Mouse (Mus musculus) gastrocnemius, postnatal 25 days (tissue): ENCODE results near the gene Rab13. TPM values are rescaled to one million over a fixed set of nuclear protein-coding genes. Genes with fewer than 3 reads are reported as not detected.
A peak's percentile ranks its signal among the peaks of the same experiment; 100 is the strongest.

Source experiments
- DNase-seq: peaks from one replicate; pipeline ENCODE4 v3.0.0; 2022
- long read RNA-seq, 2 experiments: library from polyadenylated mRNA; stranded (forward); transcript quantifications; one replicate each; pipeline ENCODE4 v2.0.0; 2021
- total RNA-seq, 2 experiments: library from RNA; stranded (reverse); gene quantifications; 1 replicate in 1 of 2; 2 replicates in 1 of 2; pipeline ENCODE4 v1.2.3; 2021

Rab13 gene
- 1 to 10 TPM; 7.1 to 8.8 TPM for total RNA-seq
- long read RNA-seq, experiment 1, partial matches to known transcripts = 10 of 14 reads
- long read RNA-seq, experiment 1, other reads (novel, unspliced or antisense) = 0 of 14 reads
- long read RNA-seq, experiment 2, transcript Rab13-201 (8 exons, 1,107 nt) = major isoform, 5 of 11 reads
- long read RNA-seq, experiment 2, partial matches to known transcripts = 5 of 11 reads
- long read RNA-seq, experiment 2, other reads (novel, unspliced or antisense) = 1 of 11 reads

DNA sequence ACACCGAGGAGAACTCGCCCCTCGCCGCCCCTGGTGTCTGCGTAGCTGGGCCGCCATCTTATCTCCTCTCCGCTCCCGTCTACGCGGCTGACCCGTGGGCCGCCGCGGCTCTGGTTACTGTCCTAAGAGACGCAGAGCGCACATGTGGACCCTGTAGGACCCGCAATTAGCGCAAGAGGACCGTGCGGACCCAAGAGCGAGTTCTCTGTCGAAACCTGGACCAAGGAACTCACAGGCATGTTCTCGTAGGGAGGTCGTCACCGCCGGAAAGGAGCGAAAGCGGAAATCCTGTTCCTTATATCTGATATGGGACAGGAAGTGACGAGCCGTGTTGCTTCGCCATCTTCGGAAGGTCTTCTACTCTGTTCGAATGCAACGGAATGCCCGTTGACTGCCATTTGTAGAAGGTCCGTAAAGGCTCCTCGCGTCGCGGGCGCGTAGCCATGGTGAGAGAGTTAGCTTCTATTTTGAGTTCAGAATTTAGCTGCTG, at the start of gene Rab13, which contains the start of gene Rps27:
Gene Rab13 (plus strand): TSS at position 319 of the 490 bp plus-strand sequence.
Gene Rps27 (minus strand): TSS at position 275 of the 490 bp plus-strand sequence.
- DNase-seq = peak; percentile 85

DNA sequence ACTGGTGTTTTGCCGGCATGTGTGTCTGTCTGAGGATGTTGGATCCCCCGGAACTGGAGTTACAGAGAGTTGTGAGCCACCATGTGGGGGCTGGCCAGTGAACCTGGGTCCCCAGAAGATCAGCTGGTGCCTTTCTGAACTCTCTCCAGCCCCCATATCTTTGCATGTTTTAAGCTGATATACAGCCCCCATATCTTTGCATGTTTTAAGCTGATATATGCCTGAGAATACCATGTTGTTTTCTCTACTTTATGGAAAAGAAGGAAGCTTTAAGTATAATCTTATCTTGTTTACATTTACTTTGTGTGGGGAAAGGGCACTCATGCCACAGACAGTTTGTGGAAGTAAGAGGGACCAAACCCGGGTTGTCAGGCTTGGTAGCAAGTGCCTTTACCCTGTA, 33.9 kb upstream of the Rab13 start:
- DNase-seq = no peak

DNA sequence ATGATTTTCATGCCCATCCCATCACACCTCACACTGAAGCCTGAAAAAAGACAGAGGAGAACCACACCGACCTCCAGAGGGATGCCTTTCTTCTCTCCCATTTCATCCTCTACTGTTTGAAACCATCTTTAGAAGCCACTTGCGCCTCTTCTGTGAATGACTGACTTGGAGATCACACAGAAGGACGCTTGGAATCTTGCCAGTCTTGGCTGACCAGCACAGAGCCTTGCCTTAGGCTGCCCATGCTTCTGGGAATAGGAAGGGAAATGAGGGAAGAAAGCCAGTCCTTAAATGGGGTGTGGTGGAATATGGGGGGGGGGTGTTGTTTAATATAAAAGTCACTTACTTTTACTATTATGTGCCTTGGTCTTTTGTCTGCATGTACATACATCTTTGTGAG, 29.9 kb upstream of the Rab13 start:
- no peak for DNase-seq

DNA sequence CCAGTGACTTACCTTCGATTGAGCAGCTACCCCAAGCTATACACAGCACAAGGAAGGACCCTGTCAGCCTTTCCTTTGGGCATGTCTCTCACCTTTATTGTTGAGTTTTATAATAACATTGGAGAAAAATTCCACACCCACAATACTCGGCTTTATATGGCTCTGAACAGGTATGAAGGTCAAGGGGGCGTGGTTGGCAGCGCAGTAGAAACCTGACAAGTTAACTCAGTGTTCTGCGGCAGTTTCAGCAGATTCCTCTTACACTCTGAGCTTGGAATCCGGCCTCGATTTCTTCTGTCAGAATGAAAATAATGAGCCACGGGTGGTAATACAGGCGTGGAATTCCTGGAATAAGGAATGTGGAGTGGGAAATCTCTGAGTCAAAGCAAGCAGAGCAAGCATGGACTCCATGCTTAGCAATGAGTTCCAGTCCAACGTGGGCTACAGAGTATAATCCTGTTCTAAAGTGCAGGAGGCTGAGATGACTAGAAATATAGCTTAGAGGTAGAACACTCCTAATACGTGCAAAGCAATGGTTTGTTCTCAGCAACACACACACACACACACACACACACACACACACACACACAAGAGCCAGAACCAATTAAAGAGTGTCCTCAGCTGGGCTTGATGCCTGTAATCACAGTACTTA, 22.5 kb upstream of the Rab13 start:
- DNase-seq = no peak

DNA sequence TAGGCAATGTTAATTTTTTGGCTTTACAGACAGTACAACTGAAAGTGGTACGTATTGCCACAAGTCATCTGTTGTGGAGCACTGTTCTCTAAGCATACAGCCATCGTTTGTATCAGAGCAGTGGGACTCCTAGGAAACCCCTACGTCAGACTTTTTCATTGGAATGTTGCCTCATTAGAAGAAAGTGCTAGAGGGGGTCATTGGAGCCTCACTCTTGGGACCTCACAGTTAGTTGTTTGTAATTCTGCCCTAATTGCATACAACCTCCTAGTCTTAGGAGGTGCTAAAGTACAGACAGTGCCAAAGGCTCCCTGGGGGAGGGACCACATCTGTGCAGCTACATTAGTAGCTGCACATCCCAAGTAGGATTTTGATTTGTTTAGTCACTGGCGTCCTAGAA, 18.7 kb upstream of the Rab13 start:
- DNase-seq = no peak

DNA sequence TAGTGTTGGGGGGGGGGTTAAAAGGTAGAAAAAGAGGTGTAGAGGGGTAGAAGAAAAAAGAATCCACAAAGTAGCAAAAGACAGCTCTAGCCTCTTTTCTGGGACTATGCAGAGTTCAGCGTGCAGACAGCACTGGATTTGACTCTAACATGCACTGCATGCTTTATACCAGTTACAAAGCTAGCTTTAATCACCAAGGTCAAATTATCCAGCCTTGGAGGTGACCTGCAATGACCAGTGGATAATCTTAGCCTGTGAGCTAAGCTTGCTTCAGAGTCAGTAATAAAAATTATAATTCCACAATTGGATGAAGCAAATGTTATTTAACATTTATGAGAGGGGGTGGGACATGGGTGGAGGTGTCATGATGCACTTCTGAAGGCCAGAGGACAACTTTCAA, 17.9 kb upstream of the Rab13 start:
- no peak for DNase-seq

DNA sequence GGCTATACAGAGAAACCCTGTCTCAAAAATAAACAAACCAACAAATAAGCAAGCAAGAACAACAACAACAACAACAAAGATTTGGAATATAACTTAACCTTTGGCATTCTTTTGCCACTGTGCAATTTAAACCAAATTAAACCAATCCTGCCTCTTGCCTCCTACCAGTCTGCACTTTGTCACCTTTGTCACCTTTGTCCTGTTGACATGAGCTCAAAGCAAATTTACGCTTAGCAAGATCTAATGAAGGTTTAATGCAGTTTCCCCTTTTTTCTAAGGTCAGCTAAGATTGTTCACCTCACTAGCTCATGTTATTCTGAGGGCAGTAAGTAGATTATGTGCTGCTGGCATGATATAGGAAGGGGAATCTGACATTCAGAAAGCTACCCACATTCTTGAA, 15.9 kb upstream of the Rab13 start:
- DNase-seq = no peak

DNA sequence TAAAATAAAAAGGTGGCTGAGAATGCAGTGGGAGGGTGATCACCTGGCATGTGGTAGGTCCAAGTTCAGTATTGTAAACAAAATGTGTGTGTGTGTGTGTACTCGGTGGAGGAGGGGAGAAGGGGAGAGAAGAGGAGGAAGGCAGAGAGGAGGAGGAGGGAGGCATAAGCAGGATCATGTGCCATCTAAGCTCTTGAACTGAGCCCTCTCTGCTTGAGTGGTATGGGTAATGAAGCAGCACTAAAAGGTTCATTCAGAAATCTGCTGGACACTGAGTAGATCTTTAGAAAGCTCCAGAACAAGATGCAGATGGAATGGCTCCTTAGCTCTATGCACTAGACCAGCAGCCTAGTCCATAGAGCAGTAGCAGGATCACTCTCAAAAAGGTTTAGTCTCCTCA, 10.6 kb upstream of the Rab13 start:
- no peak for DNase-seq

DNA sequence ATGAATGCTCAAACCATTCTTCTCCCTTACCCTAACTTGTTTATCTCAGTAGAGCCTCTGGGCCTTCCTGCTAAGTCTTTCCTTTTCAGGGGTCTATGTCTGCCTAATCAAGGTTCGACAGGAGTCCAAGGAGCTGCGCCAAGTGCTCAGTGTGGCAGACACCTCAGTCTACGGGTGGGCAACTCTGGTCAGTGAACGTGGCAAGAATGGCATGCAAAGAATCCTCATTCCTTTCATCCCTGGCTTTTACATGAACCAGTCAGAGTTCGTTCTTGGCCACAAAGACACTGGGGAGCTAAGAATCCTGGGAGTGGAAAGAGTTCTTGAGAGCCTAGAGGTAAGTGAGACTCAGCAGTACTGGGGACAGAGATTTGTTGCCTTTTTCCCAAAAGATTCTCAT, 9.9 kb upstream of the Rab13 start:
- DNase-seq = no peak

DNA sequence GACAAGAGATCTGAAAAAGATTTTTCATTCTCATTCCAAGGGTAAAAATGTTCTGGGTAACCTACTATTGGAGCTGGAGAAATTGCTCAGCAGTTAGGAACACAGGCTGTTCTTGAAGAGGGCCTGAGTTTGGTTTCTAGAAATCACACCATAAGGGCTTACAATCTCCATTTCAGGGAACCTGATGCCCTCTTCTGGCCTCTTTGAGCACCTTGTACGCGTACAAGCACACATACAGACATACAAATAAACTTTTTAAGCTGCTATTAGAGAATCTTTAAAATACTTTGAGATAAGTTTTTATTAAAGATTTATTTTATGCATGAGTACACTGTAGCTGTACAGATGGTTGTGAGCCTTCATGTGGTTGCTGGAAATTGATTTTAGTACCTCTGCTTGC, 8.9 kb upstream of the Rab13 start:
- DNase-seq = no peak

DNA sequence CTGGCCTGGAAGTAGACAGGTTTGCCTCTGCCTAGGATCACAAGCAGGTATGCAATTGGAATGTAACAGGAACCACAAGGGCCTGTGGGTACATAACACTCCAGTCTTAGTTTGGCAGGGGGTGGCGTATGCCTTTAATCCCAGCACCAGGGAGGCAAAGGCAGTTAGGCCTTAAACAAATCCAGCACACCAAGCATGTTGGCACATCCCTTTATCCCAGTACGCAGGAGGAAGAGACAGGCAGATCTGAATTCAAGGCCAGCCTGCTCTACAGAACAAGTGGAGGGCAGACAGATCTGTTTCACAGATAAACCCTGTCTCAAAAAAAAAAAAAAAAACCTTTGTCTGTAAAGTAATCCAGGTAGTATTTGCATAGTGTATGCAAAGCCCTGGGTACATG, 4.8 kb upstream of the Rab13 start:
- DNase-seq = no peak

DNA sequence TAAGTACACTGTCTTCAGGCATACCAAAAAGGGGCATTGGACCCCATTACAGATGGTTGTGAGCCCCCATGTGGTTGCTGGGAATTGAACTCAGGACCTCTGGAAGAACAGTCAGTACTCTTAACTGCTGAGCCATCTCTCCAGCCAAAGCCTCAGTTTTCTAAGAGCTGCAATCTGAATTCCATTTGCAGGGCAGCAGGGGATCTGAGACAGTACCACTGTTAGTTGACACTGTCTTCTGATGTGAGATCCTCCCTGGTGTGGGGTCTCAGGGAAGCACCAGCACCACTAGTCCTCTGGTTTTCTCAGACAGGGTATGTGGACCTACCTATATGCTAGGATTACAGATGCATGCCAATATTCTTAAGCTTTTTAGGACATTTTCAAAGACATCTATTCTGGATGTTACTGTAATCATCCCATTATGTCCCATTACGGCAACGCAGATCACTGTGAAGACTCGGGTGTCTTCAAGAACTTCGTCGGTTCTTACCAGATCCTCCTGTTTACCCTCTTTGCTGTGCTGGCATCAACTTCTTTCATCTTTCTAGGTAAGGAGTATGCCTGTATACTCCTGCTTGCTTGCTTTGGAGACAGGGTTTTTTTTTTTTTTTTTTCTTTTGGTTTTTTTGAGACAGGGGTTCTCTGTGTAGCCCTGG, 3.5 kb upstream of the Rab13 start:
- DNase-seq = no peak

DNA sequence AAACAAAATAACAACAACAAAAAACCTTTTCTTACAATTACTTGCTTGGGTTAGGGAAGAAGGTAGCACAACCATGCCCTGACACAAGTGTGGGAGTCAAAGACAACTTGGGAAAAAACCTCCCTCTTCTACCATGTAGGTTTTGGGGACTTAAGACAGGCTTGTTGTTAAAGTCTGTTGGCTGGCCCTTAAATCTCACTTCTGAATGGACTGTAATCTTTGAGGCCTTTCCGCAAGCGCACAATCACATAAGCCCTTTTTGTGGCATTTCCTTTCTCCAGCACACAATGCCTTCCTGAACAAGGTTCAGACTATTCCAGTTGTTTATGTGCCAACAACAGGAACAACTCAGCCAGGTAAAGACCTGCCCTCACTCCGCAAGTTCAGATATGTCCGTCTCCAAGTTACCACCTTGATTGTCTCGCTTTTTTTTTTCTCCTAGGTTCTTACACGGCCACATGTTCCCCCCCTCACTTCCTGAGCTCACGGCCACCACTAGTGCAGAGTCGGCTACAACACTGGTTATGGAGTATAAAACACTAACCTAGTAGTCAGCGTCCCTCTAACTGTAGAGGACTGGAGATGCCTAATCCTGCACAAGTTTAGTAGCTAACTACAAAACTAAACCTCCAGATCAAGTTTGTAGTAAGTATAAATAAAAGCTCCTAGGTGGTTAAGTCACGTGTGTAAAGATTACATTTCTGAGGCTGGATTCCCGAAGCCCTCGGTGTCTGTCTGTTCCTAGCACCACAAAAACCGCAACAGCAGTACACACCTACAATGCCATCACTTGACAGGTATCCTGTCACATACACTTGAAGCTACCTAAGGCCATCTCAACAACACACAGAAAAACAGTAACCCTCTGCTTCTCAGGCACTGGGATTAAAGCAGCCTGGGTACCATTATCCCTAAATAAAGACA, 1.8 kb upstream of the Rab13 start:
- DNase-seq = no peak

DNA sequence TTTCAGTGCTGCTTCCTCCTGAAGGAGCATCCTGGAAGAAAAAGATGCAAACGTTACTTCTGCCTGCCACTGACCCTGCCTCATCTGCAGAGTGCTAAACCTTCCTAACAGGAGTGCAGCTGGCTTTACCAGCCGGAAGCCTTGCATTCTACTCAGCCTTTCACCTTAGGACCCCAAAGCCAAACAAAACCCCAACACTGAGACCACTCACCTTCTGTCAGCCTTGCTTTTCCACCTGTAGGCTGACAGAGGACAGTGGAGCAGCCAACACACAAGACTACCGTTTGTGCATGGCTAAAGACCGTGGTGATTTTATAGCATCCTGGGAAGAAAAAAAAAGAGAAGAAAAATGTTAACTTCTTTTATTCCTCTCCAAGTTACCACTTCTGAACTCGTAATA, 772 bp upstream of the Rab13 start:
- DNase-seq = no peak

DNA sequence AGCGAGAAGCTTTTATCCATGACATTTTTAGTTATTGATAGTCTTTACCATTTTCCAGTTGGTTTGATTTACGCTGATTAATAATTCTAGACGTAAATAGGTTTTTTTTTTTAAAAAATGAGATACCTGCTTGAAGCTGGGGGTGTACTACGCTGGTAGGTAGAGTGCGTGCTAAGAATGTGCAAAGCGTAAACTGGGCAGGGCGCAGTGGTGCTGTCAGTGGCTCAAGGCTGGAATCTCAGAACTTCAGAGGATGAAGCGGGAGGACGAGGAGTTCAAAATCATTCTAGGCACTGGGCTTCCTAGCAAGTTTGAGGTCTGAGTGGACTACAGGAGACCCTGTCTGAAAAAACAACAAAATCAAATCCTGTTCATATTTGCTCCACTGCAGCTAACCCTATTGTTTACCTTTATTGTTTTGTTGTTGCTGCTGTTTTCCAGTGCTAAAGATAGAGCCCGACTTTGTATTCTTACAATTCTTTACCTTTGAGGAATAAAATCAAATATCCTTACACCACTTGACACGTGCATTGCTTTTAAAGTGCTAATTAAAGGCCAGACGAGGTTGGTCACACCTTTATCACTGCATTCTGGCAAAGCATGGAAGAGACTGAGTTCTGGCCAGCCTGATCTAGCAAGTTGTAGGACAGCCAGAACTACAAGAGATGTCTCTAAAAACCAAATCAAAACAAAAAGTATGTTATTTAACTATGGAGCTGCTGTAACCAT, 625 bp downstream of the Rab13 start:
- DNase-seq = no peak

DNA sequence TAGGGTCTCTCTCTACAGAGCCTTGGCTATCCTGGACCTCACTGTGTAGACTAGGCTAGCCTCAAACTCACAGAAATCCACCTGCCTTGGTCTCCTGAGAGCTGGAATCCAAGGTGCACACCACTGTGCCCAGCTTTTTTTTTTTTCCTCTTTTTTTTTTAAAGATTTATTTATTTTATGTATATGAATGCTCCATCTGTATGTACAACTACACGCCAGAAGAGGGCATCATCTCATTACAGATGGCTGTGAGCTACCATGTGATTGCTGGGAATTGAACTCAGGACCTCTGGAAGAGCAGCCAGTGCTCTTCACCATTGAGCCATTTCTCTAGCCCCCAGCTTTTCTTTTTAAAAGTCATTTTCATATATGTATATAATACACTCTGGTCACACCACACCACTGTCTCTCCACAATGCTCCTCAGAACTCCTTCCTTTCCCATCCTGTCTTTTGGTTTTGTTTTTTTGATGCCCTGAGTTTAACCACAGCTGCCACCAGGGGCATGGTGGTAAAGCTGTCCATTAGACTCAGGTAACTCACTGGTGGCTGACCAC, 2.4 kb downstream of the Rab13 start:
- no peak for DNase-seq

DNA sequence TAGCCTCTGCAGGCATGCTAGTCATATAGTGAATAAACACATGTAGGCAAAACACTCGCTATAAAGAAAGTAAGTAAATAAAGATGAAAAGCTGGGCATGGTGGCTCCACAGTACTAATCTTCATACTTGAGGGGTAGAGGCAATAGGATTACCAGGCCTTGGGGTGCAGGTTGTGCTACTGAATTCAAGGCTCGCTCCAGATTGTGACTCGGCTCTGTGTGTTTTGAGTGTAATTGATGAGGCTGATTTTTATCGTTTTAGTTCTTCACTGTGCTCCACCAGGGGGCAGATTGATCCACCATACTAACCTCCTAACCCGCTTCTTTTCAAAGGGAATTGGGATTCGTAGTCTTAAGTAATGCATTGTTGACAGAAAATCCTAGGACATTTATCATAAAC, 6.6 kb downstream of the Rab13 start:
- no peak for DNase-seq

DNA sequence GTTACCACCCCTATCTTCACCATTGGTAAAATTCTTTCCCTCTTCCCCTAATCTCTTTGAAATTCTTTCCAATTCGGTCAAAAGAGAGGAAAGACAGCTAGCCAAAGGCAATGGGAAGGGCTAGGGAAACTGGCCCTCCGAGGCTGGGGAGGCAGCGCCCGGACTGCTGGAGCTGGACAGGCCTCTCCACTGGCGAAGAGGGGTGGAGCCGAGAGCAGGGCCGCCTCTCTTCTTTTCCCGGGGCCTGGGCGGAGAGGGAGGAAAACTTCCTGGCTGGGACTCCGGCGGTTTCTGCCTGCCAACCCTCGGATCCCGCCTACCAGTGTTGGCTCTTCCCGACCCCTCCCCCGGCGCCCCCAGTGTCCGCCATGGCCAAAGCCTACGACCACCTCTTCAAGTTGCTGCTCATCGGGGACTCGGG, 7.0 kb downstream of the Rab13 start:
- peak; percentile 80 for DNase-seq

DNA sequence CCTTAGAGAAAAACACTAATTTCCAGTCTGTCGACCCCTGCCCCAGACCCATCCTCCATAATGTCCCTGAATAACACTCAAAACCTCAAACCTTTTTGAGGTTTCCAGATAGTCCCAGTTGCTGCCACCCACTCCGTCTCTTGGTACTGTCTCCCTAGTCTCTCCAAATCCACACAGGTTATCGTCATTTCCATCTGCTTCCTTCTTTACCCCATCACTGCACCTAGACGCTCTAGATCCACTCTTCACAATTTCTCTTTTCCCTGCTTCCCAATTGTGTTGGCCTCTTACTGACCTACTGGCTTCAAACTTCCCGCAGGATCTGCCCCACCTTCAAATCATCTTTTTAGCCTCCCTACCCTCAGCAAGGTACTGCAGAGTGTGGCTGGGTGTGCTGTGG, 7.6 kb downstream of the Rab13 start:
- no peak for DNase-seq

DNA sequence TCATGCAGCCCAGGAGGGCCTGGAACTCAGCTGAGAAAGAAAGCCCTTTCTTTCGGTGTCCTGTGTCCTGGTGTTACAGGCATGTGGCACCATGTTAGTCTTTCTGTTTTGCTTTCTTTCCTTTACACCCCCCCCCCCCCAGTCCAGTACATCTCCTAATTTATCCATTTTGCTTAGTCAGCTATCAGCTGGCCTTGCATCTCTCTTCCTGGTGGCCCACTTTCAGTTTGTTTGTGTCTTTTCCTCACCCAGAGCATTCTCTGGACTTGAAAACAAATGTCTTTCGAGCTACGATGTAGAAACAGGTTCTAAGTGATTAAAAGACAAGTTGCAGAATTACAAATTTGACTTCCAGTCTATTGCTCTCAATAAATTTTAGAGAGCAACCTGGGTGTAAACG, 9.0 kb downstream of the Rab13 start:
- DNase-seq = no peak

DNA sequence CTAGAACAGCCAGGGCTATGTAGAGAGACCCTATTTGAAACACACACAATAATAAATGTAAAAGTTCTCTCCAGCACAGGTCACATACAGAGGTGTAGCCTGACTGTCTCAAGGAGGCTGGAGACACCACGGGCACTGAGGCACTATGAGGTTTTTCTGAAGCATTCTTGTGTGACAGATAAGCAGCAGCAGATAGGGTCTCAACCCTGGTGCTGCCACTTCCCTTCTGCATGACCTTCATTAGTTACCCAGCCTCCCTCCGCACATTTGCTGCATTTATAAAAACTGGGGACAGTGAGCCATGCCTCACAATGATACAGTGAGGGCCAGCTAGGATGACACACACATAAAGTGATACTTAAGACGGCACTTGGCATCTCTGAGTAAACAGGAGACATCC, 9.4 kb downstream of the Rab13 start:
- DNase-seq = no peak
